Mouse (Mus musculus): ENCODE data around the gene Selenov. TPM values are rescaled to one million over a fixed set of nuclear protein-coding genes. Genes with fewer than 3 reads are reported as not detected.
A peak's percentile ranks its signal among the peaks of the same experiment; 100 is the strongest.

Gene Selenov
- polyA plus RNA-seq, 1 experiment from 2014 or later = 0.46 TPM

DNA sequence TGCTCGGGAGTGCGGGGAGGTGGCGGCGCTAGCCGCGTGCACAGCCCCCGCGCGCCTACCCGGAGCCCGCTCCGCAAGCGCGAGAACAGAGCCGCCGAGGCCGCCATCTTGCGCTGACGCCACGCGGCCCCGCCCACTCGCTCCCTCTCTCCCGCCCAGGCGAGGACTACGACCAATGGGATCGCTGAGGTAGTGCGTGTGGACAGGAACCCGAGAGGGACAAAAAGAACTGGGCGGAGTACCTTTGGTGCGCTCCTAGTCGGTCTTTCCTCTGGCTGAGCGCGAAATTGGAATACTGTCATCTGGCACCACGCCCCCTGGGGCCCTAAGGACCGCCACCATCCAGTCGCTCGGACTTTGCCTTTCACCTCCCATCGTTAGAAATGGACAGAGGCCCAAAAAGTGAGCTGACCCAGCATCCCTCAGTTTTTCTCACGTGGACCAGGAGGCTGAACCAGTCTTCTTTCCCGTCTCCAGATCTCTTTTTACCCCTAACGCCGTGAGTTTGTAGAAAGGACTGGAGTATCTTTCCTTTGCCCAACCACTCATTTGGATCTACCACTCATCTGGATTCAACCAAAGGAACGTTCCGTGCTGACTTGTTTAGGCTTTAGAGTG lies 21.0 kb upstream of the Selenov start, which contains the start of gene Timm50:
Gene Timm50, minus strand, starts transcription at position 147 of the 618 bp plus-strand sequence.
- 1% methylated on average over 32 of the region's 45 CpGs for WGBS
- peak; percentile 94 for DNase-seq (ENCODE audit: low spot score)
- Histone ChIP-seq H3K9me3 (replicated peaks) (no peaks in the 10 kb centered on the region), H3K4me1 (peaks cover 50% of the 10 kb centered on the region), H3K4me3 (peak within 1 kb of the TSS; percentile 99), H3K36me3 (peaks cover 69% of the 10 kb centered on the region), H3K27me3 (ENCODE audit: low read depth, poor library complexity, severe bottlenecking) (no peaks in the 10 kb centered on the region), H3K27ac (replicated peaks) (peak within 1 kb of the TSS; percentile 94)

GRCm38 (mm10) chr7:28311151-28311925 lies 20.4 kb upstream of the Selenov start:
- H3K36me3 ChIP-seq = peaks cover 69% of the 10 kb centered on the region
- H3K4me1 ChIP-seq = peaks cover 51% of the 10 kb centered on the region
- no peaks in the 10 kb centered on the region for H3K9me3 ChIP-seq (replicated peaks)
- no peak for DNase-seq (ENCODE audit: low spot score)
- peak overlapping the region; percentile 99 for H3K4me3 ChIP-seq
- 8% methylated on average over 35 of the region's 35 CpGs for WGBS
- no peaks in the 10 kb centered on the region for H3K27me3 ChIP-seq (ENCODE audit: low read depth, poor library complexity, severe bottlenecking)
- H3K27ac ChIP-seq (replicated peaks) = peak overlapping the region; percentile 94

DNA sequence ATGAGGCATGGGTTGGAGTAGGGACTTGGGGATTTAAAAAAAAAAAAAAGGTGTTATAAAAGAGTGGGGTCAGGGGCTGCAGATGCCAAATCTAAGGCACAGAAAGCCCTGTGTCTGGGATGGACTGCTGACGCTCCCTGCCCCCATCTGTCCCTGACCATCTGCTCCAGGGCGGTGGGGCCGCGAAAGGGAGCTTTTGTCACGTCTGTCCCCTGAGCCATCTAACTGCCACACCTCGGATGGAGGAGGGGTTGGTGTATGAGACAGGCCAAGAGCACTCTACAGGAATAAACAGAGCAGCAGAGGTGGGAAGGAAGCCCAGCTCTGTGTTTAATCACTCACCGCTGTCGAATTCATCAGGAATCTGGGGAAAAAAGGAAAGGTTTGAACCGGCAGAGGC lies 18.8 kb upstream of the Selenov start:
- WGBS = 78% methylated on average over 9 of the region's 9 CpGs
- H3K4me1 ChIP-seq = peaks cover 64% of the 10 kb centered on the region
- H3K36me3 ChIP-seq = peaks cover 69% of the 10 kb centered on the region
- H3K27me3 ChIP-seq (ENCODE audit: low read depth, poor library complexity, severe bottlenecking) = no peaks in the 10 kb centered on the region
- H3K27ac ChIP-seq (replicated peaks) = peak overlapping the region; percentile 94
- H3K9me3 ChIP-seq (replicated peaks) = no peaks in the 10 kb centered on the region
- H3K4me3 ChIP-seq = peak overlapping the region; percentile 99
- peak; percentile 42 for DNase-seq (ENCODE audit: low spot score)

GRCm38 (mm10) chr7:28306216-28306615 lies 15.2 kb upstream of the Selenov start:
- 94% methylated on average over 8 of the region's 8 CpGs for WGBS
- Histone ChIP-seq H3K4me1 (peaks cover 84% of the 10 kb centered on the region), H3K36me3 (peaks cover 67% of the 10 kb centered on the region)

GRCm38 (mm10) chr7:28305641-28306040 lies 14.7 kb upstream of the Selenov start:
- H3K27ac ChIP-seq (replicated peaks) = no peak overlapping the region
- H3K27me3 ChIP-seq (ENCODE audit: low read depth, poor library complexity, severe bottlenecking) = peaks cover 18% of the 10 kb centered on the region
- H3K4me1 ChIP-seq = peaks cover 84% of the 10 kb centered on the region
- H3K9me3 ChIP-seq (replicated peaks) = no peaks in the 10 kb centered on the region
- DNase-seq (ENCODE audit: low spot score) = no peak
- H3K36me3 ChIP-seq = peaks cover 67% of the 10 kb centered on the region
- H3K4me3 ChIP-seq = no peak overlapping the region
- 92% methylated on average over 10 of the region's 10 CpGs for WGBS

More at GRCm38 (mm10) chr7:28306216-28306615, 15.2 kb upstream of the Selenov start:
- Histone ChIP-seq H3K27me3 (ENCODE audit: low read depth, poor library complexity, severe bottlenecking) (peaks cover 12% of the 10 kb centered on the region), H3K27ac (replicated peaks) (no peak overlapping the region), H3K9me3 (replicated peaks) (no peaks in the 10 kb centered on the region), H3K4me3 (no peak overlapping the region)
- no peak for DNase-seq (ENCODE audit: low spot score)

GRCm38 (mm10) chr7:28301616-28302433 lies 10.8 kb upstream of the Selenov start, which contains the start of gene Dll3:
Gene Dll3 (minus strand): TSS chr7:28302238.
- peaks cover 56% of the 10 kb centered on the region for H3K27me3 ChIP-seq (ENCODE audit: low read depth, poor library complexity, severe bottlenecking)
- H3K4me3 ChIP-seq = peak within 1 kb of the TSS; percentile 63
- peaks cover 70% of the 10 kb centered on the region for H3K4me1 ChIP-seq
- under 1% methylated on average over 30 of the region's 30 CpGs for WGBS
- DNase-seq (ENCODE audit: low spot score) = peak; percentile 85
- peaks cover 47% of the 10 kb centered on the region for H3K36me3 ChIP-seq
- H3K9me3 ChIP-seq (replicated peaks) = no peaks in the 10 kb centered on the region
- H3K27ac ChIP-seq (replicated peaks) = peak within 1 kb of the TSS; percentile 93

DNA sequence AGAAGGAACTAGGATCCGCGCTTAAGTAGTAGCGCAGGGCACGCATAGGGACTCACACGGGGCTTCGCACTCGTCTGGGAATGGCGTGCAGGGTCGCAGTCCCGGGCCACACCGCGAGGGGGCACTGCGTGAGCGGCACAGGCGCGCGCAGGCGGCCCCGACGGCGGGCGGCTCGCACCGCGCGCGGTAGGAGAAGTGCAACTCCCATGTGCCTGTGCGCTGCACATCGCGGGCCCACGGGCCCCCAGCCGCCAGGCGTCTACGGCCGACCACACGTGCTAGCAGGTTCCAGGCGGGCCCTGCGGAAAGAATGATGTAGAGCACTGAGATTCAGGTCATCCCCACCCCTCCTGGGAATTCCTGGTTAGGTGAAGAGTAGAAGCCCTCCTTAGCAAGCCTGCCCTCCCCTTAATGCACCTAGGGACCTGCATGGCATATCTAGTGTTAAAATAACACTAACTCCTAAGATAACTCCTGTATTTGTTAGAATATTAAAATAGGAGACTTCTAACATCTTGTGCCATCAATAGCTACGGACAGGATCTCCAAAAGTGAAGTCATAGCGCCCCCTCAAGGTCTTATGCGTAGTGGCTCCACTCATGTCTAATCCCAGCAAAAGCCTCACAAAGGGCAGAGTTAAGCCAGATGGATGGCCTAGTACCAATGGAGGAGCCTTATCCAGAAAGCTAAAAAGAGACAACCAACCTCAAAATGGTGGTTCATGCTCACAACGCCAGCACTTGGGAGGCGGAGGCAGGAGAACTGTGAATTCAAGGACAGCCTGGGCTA lies 8.0 kb upstream of the Selenov start:
- Histone ChIP-seq H3K27ac (replicated peaks) (peak overlapping the region; percentile 93), H3K4me1 (peaks cover 73% of the 10 kb centered on the region), H3K27me3 (ENCODE audit: low read depth, poor library complexity, severe bottlenecking) (peaks cover 84% of the 10 kb centered on the region)

GRCm38 (mm10) chr7:28294481-28294880 lies 3.5 kb upstream of the Selenov start:
- peaks cover 100% of the 10 kb centered on the region for H3K27me3 ChIP-seq (ENCODE audit: low read depth, poor library complexity, severe bottlenecking)
- peaks cover 53% of the 10 kb centered on the region for H3K4me1 ChIP-seq
- no peaks in the 10 kb centered on the region for H3K9me3 ChIP-seq (replicated peaks)
- WGBS = 4% methylated on average over 63 of the region's 63 CpGs
- H3K27ac ChIP-seq (replicated peaks) = peak overlapping the region; percentile 75
- peak; percentile 82 for DNase-seq (ENCODE audit: low spot score)
- H3K36me3 ChIP-seq = peaks cover 37% of the 10 kb centered on the region
- H3K4me3 ChIP-seq = peak overlapping the region; percentile 63

More for the DNA sequence above, 8.0 kb upstream of the Selenov start:
- DNase-seq (ENCODE audit: low spot score) = peak; percentile 63
- peaks cover 29% of the 10 kb centered on the region for H3K36me3 ChIP-seq
- H3K9me3 ChIP-seq (replicated peaks) = no peaks in the 10 kb centered on the region
- H3K4me3 ChIP-seq = peak overlapping the region; percentile 63
- WGBS = 22% methylated on average over 41 of the region's 43 CpGs

DNA sequence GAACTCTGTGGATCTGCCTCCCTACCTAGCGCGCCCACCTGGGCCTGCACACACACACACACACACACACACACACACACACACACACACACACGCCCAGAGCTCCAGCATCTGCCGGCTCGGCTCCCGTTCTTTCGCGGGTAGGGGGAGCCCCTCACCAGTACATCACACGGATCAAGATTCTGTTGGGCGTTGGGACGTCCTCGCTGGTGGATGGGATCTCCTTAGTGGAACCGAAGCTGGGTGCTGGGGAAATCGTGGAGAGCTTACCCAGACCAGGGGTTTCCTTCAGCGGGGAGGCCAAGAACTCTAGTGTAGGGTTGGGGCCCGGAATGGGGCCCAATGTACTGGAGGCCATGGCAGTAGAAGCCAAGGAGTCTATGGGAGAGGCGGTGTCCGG lies 821 bp downstream of the Selenov start:
- Histone ChIP-seq H3K9me3 (replicated peaks) (no peaks in the 10 kb centered on the region), H3K27ac (replicated peaks) (peak overlapping the region; percentile 75), H3K4me1 (peaks cover 42% of the 10 kb centered on the region), H3K4me3 (peak overlapping the region; percentile 48), H3K36me3 (peaks cover 15% of the 10 kb centered on the region; the same call in 1 of the 2 replicates), H3K27me3 (ENCODE audit: low read depth, poor library complexity, severe bottlenecking) (peaks cover 74% of the 10 kb centered on the region)
- WGBS = 1% methylated on average over 18 of the region's 18 CpGs
- DNase-seq (ENCODE audit: low spot score) = peak; percentile 53

GRCm38 (mm10) chr7:28280630-28281029 lies 10.4 kb downstream of the Selenov start:
- Histone ChIP-seq H3K27ac (replicated peaks) (no peak overlapping the region), H3K4me1 (peaks cover 8% of the 10 kb centered on the region), H3K36me3 (no peaks in the 10 kb centered on the region), H3K9me3 (replicated peaks) (no peaks in the 10 kb centered on the region; the same call in 1 of the 2 replicates), H3K4me3 (no peak overlapping the region), H3K27me3 (ENCODE audit: low read depth, poor library complexity, severe bottlenecking) (no peaks in the 10 kb centered on the region)
- WGBS = 74% methylated on average over 7 of the region's 7 CpGs
- DNase-seq (ENCODE audit: low spot score) = no peak

GRCm38 (mm10) chr7:28278279-28278652 lies 12.7 kb downstream of the Selenov start:
- WGBS = 84% methylated on average over 7 of the region's 7 CpGs
- no peak for DNase-seq (ENCODE audit: low spot score)
- H3K4me3 ChIP-seq = peak overlapping the region; percentile 68
- peaks cover 6% of the 10 kb centered on the region for H3K36me3 ChIP-seq
- peak overlapping the region; percentile 92 for H3K27ac ChIP-seq (replicated peaks)
- no peaks in the 10 kb centered on the region; the same call in 1 of the 2 replicates for H3K9me3 ChIP-seq (replicated peaks)
- peaks cover 8% of the 10 kb centered on the region for H3K4me1 ChIP-seq
- H3K27me3 ChIP-seq (ENCODE audit: low read depth, poor library complexity, severe bottlenecking) = no peaks in the 10 kb centered on the region
